Mouse (Mus musculus) thymus, postnatal 10 days (tissue): ENCODE data around the gene Zfp37.
A peak's percentile ranks its signal among the peaks of the same experiment; 100 is the strongest.
"Not testable (repeated sequence)": the region's sequence is repeated elsewhere in the genome, so short reads cannot be mapped to it uniquely, and the experiment has no call there.

ENCODE experiments used
- DNase-seq, 2 experiments: peaks; one replicate each; pipeline ENCODE4 v3.0.0; 2021; ENCODE audit warnings: low spot score in 2 of 2

The Zfp37 gene

DNA sequence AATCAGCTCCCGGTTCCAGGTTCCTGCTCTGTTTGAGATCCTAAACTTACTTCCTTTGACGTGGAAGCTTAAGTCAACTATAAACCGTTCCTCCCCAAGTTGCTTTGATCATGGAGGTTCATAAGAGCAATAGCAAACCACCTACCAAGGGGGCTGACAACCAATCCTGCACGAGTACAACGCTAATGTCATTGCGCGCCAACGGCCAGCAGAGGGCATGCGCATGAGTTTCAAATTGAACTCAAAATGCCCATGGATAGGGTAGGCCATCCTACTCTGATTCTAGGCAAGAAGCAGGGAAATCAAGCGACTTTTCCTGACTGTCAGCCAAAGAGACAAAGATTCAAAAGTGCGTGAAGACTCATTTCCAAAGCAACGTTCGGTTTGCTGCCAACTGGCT is at the start of gene Zfp37:
Zfp37 (minus strand) TSS at position 279 of the 400 bp plus-strand sequence.
- DNase-seq, result no peak

DNA sequence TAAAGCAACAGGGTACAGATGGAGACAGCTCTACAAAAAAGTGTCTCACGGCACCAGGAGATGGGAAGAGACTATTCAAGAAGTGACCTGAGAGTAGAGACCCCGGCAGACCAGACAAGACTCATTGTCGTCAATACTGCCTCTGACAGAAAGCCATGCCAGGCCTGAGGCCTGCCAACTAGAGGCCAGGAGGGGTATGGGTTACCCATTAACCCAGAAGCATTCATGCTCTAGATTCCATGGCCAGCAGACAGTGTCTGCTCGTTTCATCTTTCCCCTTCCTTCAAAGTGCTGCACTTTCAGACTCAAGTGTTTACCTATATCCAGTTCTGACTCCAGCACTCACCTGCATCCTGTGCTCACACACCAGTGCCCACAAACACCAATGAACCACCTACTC is 47.2 kb upstream of the Zfp37 start:
- DNase-seq, result no peak

DNA sequence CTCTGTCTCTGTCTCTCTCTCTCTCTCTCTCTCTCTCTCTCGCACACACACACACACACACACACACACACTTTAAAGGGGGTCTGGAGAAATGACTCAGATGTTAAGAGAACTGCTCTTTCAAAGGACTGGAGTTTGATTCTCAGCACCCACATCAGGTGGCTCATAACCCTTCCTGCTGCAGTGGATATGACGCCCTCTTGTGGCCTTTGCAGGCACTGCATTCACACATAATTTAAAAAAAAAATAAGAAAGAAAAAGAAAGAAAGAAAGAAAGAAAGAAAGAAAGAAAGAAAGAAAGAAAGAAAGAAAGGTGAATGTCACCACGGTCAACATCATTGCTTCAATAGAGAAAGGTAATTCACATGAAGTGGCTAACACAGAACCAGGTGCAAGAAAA is 46.4 kb upstream of the Zfp37 start:
- DNase-seq, result no peak

DNA sequence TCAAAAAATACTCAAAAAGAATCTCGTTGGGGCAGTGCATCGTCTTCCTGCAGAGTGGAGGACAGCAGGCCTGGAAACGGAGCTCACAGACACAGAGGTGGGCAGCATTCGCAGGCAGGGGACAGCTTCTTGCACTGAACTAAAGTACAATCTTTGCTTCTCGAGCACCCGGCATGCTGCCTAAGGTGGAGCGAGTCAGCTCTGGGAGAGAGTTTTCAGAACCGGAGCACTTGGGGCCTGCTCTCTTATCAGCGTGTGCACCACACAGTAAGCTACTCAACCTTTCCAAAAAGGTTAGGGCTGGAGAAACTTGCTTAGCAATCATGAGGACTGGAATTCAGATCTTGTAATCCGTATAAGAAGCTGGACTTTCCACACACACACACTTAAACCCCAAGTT is 45.8 kb upstream of the Zfp37 start:
- no peak for DNase-seq

DNA sequence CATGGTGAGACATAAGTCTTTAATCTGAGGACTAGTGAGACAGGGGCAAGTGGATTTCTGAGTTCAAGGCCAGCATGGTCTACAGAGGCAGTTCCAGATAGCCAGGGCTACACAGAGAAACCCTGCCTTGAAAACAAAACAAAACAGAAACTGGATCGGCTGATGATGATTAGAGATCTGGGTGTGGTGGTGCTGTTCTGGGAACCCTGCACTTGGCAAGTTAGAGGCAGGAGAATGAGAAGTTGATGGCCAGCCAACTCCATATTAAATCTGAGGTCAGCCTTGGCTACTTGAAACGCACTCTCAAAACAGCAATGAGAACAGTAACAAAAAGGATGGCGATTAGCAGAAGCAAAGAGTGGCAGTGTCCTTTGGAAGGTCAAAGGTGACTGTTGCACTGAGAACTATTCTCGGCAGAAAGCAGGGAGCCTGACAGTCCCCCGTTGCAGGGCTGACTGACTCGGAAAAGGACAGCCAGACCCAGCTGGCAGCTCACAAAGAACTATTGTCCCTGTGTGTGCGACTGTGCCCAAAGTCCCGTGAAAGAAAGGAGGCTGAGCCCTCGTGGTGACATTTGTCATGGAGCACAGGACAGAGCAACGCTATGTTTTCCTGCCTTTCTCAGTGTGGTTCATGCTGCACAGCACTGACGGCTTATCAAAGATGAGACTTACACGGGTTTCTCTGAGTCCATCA is 44.1 kb upstream of the Zfp37 start:
- no peak for DNase-seq

DNA sequence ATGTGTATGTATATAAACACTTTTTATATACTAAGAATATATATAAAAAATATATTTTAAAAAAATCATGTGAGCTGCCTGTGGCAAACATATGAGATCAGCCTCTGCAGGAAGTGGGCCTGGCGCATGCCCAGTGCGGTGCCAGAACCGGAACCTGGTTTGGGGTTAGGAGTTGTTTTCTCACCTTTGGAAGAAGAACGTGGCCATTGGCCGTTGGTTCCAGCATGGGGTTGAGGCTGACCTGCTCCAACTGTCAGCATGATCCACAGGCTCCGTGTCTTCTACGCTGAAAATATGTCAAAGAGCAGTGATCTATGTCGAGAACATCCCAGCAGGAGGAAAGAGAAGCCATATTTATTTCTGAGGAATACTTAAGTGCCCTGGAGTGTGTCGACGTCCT is 43.1 kb upstream of the Zfp37 start:
- DNase-seq, result no peak

DNA sequence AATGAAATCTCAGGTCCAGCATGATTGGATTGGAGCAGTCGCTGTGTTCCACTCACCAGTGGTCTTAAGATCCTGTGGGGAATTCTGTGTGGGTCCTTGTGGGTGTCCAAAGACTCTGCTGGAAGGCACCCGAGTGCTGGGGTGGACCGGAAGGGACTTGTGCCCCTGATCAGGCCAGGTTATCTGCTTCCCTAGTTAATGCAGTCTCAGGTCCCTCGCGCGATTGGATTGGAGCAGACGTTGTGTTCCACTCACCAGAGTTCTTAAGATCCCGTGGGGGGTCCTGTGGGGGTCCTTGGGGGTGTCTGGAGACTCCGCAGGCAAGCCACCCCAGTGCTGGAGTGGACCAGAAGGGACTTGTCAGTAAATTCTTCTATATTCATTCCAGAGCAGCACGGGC is 41.8 kb upstream of the Zfp37 start:
- no peak for DNase-seq

DNA sequence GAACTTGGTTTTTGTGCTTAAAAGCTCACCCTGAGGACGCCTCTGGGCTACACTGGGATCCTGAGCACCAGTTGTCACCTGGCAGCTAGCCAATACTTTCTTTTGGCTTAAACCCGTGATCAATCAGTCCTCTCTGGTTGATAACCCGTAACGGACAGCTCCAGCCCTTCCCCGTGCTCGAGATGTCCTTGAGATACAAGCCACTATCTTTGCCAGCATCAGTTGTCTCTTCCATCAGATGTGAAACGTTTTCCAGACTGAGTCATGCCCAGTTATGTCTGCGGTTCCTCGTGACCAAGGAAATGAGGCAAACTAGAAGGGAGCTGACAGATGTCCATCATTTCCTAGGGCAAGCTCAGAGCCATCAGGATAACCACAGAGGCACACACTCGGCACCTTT is 36.3 kb upstream of the Zfp37 start:
- DNase-seq, result no peak

DNA sequence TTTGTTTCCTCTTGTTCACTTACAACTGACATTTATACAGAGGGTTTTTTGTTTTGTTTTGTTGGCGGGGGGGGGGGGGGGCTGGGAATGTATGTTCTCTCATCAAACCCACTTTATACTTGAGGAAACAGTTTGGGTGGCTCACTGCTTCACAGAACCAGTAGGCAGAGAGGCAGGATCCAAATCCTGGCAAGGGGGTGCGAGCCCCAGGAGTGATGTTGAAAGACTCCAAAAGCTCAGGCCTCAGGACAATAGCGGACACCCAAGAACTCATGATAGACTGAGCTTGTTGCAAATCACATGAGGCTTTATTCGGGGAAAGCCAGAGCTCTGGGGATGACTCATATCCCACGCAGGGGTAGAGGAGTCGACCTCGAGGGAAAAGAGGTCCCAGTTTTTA is 35.2 kb upstream of the Zfp37 start:
- DNase-seq, result not testable (repeated sequence)

DNA sequence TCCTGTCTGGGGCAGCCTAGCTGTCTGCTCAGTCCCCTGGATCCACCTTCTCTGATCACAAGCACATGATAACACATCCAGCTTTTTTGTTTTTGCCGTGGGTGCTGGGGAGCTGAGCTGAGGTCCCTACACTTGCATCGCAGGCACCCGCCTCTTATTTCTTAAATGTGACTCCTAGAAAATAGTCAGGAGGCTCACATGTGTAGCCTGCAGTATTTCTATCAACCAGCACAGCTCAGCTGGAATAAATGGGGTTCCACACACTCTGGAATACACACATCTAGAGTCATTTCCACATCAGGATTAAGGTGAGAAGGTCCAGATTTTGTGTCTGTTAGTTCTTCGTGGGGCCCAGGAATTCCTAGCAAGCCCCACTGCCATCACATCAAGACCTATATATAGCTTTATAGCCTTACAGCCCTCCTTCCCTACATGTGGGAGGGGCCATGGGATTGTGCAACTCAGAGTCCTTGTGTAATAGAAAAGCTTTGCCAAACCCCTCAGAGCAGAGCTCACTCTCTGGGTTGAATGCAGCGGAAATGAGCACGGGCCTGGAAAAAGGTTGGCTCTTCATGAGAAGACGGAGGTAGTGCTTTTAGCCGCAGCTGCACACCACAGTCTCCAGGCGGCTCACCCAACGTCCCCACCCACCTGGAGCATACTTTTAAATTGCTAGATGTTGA is 34.4 kb upstream of the Zfp37 start:
- no peak for DNase-seq

DNA sequence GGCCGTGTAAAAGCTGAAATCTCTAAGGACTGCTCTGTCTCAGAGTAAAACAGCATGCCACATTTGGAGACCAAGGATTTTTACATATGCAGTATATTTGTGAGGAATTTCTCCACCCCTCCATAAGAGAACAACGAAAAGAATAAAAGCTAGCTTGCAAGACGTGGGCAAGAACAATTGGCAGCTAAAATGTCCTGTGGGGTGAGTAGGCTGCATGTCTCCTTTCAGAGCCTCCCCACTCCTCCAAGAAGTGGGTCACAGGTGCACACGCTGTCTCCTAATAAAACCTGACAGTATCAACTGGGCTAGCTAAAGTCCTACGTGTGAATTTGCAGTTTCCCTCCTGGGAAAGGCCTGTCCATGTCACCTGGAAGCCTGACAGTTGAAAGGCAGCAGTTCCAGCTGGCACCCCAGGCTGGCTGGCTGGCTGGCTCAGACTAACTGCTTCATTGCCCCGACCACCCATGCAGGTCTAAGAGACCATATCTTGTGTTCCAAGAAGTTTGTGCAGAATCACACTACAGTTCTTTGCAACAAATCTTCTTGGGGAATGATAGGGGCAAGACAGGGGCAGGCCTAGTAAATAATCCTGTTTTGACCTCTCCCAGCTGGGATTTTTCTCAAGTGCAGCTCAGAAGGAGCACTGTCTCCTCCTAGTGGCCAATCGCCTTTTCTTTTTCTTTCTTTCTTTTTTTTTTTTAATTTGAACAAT is 32.4 kb upstream of the Zfp37 start:
- no peak for DNase-seq

DNA sequence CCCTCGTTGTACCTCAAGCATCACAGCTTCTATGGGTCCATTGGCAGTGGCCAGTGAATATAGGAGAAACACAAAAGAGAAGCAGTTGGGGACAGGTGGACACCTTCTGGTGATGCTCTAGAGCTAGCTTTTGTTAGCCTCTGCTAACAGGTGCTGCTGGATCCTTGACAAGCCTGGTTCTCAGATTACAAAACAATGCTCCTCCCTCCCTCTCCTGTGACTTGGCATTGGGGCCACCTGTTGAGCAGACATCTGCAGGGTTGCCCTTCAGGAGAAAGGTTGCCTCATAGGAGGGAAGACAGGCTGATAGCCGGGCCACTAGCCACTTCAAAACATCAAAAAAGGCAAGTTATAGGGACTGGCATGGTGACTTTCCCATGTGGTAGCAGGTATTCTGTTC is 31.4 kb upstream of the Zfp37 start, which contains the start of gene Slc31a2:
Slc31a2 (plus strand) TSS at position 287 of the 400 bp plus-strand sequence.
- no peak for DNase-seq

DNA sequence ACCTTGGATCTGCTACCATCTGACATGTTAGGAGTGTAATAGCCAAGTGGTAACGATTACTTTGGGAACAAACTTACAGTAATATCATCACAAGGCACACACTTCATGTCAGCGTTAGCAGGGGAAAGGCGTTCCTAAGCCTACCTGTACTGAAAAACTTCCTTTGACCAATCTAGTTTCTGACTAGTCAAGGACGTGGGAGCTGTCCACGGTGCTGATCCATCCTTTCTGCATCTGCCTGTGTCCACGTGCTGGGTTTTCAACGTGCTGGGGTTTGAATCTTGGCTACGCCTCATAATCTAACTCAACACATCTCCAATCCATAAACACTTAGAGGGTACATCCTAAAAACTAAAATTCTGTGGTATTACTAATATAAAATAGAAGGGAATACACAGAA is 26.1 kb upstream of the Zfp37 start:
- DNase-seq, result peak in 1 of 2 experiments; percentile 40

DNA sequence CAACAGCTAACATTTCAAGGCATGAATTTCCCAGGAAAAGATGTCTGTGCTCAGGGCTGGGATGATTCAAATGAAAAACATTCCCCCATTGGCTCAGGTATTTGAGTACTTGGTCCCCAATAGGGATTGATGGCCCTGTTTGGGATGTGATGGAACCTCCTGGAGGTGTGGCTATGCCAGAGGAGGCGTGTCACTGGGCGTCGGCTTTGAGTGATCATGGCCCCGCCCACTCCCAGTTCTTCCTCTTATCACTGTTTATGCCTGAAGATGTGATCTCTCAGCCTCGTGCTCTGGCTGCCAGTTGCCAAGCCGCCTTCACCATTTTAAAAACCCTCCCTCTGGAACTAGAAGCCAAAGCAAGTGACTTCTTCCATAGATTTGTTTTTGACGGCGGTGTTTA is 23.7 kb upstream of the Zfp37 start:
- DNase-seq, result no peak

DNA sequence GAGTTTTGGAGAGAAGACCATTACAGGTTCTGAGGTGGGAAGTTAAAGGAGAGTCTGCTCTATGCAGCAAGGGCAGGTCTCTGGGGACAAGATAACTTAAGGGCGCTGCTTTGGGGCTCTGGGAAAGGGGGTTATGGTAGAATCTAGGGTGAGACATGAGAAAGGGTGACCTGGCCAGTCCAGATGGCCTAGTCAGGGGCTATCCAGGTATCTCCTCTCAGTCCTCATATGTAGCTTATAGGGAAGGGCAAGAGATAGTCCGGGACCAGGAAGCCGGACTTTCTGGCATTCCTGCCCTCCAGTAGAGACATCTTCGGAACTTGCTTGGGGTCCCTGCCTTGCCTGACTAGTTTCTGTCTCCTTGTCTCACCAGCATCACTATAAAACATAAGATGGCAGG is 20.9 kb upstream of the Zfp37 start:
- no peak for DNase-seq

DNA sequence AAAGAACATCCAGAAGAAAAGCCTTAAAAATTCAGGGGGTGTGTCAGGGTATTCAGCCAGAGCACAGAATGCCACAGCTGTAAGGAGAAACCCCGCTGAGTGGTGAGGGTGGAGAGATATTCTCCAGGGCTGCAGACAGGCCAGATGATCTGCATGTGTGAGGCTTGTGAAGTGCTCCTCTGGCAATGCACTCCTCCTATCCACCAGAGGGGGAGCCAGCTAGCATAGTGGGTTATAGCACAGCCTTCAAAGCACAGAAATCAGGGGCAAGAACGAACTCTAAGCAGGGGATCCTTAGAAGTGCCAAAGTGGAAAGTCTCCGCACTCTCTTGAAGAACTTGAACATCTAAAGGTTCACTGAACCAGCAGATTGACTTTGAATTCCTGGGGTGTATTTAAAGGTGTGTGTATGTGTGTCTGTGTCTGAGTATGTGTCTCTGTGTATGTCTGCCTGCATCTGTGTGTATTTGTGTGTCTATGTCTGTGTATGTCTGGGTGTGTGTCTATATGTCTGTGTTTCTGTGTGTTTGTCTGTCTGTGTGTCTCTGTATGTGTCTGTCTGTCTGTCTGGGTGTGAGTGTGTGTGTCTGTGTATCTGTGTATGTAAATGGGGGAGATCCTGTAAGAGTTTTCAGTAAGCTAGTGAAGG is 20.2 kb upstream of the Zfp37 start:
- no peak for DNase-seq

DNA sequence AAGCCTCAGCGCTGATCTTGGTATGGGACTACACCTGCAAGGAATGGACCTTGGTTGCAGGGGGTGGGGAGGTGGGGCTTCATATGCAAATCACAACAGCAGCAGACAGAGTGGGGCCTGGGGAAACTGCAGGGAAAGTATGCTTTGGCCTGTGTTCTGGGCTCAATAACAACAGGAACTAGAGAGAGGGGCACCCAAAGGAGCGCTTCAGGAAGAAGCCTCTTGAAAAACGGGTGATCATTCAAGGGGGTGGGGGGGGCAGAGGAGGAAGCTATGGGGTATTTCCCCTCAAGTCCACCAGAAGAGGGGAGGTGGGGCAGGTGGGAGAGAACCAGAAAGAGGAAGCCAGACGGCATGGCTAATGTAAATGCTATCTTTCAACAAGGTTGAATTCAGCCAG is 17.5 kb upstream of the Zfp37 start:
- no peak for DNase-seq

DNA sequence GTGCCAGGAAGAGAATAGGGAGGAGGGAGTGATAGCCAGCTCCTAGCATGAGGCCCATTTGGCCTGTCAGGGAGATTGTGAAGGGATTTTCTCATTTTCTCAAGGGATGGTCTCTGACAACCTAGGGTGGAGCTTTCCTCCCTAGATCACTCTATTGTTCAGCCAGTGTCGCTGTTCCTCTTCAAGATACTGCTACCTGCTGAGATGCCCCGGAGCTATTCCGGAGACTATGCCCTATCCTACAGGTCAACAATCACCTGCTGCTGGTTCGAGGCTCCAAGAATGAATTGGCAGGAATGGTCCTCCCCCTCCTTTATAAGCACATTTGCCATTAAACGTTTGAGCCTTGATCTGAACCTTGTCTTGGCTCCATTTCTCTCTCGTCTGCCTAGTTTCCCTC is 9.7 kb upstream of the Zfp37 start:
- no peak for DNase-seq

DNA sequence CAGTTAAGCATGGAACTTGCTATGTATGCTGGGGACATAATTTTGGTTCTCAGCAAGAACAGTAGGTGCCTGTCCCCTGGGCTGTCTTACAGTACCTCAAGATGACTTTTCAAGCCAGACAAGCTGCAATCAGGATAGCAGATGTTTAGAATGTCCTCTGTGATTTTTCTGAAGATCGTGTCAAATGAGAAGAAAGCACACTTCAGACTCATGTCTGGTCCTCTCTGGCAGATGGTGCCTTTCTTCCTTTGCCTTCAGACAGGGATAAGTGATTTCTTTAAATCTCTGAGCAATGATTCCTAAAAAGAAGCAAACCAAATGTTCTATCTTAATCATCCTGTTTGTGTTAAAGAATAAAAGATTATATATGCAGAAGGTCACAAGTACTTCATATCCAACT is 694 bp downstream of the Zfp37 start:
- DNase-seq, result no peak

DNA sequence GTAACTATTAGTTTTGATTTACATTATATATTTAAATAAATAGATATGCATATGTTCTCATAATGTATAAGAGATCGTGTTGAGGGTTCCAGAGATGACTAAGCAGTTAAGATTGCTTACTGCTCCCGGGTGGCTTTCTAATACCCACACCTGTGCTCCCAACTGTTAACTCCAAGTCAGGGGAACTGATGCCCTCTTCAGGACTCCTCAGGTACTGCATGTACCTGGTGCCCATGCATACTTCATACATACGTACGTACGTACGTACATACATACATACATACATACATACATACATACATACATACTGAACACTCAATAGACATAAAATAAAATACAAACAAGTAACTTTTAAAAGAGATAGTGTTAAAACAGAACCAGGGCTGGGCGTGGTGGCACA is 1.4 kb downstream of the Zfp37 start:
- DNase-seq, result no peak

DNA sequence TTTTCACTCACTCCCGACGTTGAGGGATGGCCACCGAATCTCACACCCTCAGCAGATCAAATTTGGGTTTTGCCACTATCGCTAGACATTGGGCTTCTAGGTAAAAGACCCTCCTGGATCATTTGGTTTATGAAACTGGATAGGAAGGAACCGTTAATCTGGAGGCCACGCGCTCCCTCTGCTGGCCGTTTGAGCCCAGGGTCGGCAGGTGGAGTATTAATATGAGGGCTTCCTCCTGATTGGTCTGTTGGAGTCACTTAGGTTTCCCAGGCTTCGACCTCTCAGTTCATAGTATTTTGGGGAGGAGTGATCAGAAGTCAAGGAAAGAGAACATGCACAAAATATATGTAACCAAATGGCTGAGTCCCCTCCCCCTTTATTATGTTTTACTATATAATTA is 2.5 kb downstream of the Zfp37 start:
- peak in 1 of 2 experiments; percentile 9 for DNase-seq

DNA sequence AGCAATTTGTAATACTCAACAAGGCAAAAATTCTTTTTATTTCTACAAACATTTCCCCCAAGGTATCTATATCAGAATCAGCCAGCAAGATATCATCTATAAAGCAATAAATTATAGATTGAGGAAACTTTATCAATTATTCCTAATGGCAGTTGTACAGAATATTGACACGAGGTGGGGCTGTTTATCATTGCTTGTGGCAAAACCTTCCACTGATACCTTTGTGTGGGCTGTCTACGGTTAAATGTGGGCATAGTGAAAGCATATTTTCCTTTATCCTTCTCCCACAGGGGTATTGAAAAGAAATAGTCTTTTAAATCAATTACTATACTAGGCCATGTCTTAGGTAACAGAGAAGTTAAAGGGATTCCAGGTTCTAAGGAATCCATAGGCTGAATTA is 17.4 kb downstream of the Zfp37 start:
- DNase-seq, result no peak

DNA sequence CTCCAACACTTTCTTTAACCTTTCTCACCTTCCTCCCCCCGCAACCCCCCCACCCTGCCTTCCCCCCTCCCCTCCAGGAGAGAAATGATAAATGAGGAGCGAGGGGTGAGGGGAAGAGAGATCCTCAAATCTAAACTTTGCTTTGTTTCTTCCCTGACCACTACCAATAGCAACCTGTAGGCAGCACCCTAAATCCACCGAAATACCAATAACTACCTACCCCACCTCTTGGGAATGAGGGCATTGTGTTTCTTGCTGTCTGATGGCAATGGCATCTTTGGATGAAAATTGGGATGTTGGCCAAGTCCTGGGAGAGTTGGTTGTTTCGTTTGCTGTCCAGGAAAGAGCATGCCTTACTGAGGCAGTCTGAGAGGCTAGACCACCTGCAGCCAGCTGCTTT is 20.8 kb downstream of the Zfp37 start:
- no peak for DNase-seq
